Mouse (Mus musculus): ENCODE measurements at regions not wholly inside any gene's neighbourhood (a gene's known extent, or its start where the extent isn't known, plus 50 kb on each side); places are given as distances from the start of the nearest gene placed in this dataset.

- ATAC-seq (replicated peaks; ENCODE audit: extremely low read depth, insufficient read depth, low FRiP score): no peak
- Histone ChIP-seq H3K36me3 (ENCODE audit: control insufficient read depth, insufficient read depth) (no peaks in the 10 kb centered on the region), H3K9me3 (replicated peaks; ENCODE audit: control insufficient read depth, low read length) (no peaks in the 10 kb centered on the region), H3K27me3 (ENCODE audit: control insufficient read depth, insufficient read depth, low read length) (no peaks in the 10 kb centered on the region), H3K4me1 (ENCODE audit: control insufficient read depth, insufficient read depth, low read length) (no peaks in the 10 kb centered on the region), H3K4me3 (ENCODE audit: low read length) (no peak overlapping the region), H3K4me2 (ENCODE audit: low read depth, low read length) (no peak overlapping the region), H3K9ac (ENCODE audit: low read length) (no peak overlapping the region), H3K27ac (ENCODE audit: low read length) (no peak overlapping the region)
- 39% methylated on average over 5 of the region's 5 CpGs for WGBS
These were observed 377.8 kb downstream of the Nr2f2 start for GRCm38 (mm10) chr7:69988704-69989103.

GRCm38 (mm10) chr7:69981301-69981700, 385.2 kb downstream of the Nr2f2 start:
- H3K9ac ChIP-seq (ENCODE audit: low read length): no peak overlapping the region
- H3K27me3 ChIP-seq (ENCODE audit: control insufficient read depth, insufficient read depth, low read length): no peaks in the 10 kb centered on the region
- no peaks in the 10 kb centered on the region for H3K9me3 ChIP-seq (replicated peaks; ENCODE audit: control insufficient read depth, low read length)
- H3K36me3 ChIP-seq (ENCODE audit: control insufficient read depth, insufficient read depth): no peaks in the 10 kb centered on the region
- no peak overlapping the region for H3K4me3 ChIP-seq (ENCODE audit: low read length)
- no peak overlapping the region for H3K27ac ChIP-seq (ENCODE audit: low read length)
- no peak overlapping the region for H3K4me2 ChIP-seq (ENCODE audit: low read depth, low read length)
- WGBS: 67% methylated on average over 2 of the region's 2 CpGs
- no peak for ATAC-seq (replicated peaks; ENCODE audit: extremely low read depth, insufficient read depth, low FRiP score)
- no peaks in the 10 kb centered on the region for H3K4me1 ChIP-seq (ENCODE audit: control insufficient read depth, insufficient read depth, low read length)

- 78% methylated on average over 3 of the region's 3 CpGs for WGBS
These were observed 390.2 kb downstream of the Nr2f2 start for GRCm38 (mm10) chr7:69976369-69976768.

GRCm38 (mm10) chr7:69964002-69964401, 402.5 kb downstream of the Nr2f2 start:
- no peak overlapping the region for H3K9ac ChIP-seq (ENCODE audit: low read length)
- no peaks in the 10 kb centered on the region for H3K9me3 ChIP-seq (replicated peaks; ENCODE audit: control insufficient read depth, low read length)
- H3K4me2 ChIP-seq (ENCODE audit: low read depth, low read length): no peak overlapping the region
- WGBS: 61% methylated on average over 8 of the region's 8 CpGs
- H3K4me3 ChIP-seq (ENCODE audit: low read length): no peak overlapping the region
- no peak for ATAC-seq (replicated peaks; ENCODE audit: extremely low read depth, insufficient read depth, low FRiP score)
- H3K4me1 ChIP-seq (ENCODE audit: control insufficient read depth, insufficient read depth, low read length): no peaks in the 10 kb centered on the region
- no peaks in the 10 kb centered on the region for H3K27me3 ChIP-seq (ENCODE audit: control insufficient read depth, insufficient read depth, low read length)
- no peaks in the 10 kb centered on the region for H3K36me3 ChIP-seq (ENCODE audit: control insufficient read depth, insufficient read depth)
- H3K27ac ChIP-seq (ENCODE audit: low read length): no peak overlapping the region

More at GRCm38 (mm10) chr7:69976369-69976768, 390.2 kb downstream of the Nr2f2 start:
- Histone ChIP-seq H3K4me1 (ENCODE audit: control insufficient read depth, insufficient read depth, low read length) (no peaks in the 10 kb centered on the region), H3K27me3 (ENCODE audit: control insufficient read depth, insufficient read depth, low read length) (no peaks in the 10 kb centered on the region), H3K9me3 (replicated peaks; ENCODE audit: control insufficient read depth, low read length) (no peaks in the 10 kb centered on the region), H3K4me3 (ENCODE audit: low read length) (no peak overlapping the region), H3K36me3 (ENCODE audit: control insufficient read depth, insufficient read depth) (no peaks in the 10 kb centered on the region), H3K9ac (ENCODE audit: low read length) (no peak overlapping the region), H3K4me2 (ENCODE audit: low read depth, low read length) (no peak overlapping the region), H3K27ac (ENCODE audit: low read length) (no peak overlapping the region)
- no peak for ATAC-seq (replicated peaks; ENCODE audit: extremely low read depth, insufficient read depth, low FRiP score)

GRCm38 (mm10) chr7:69950221-69950670, 416.3 kb downstream of the Nr2f2 start:
- Histone ChIP-seq H3K4me1 (ENCODE audit: control insufficient read depth, insufficient read depth, low read length) (no peaks in the 10 kb centered on the region), H3K9ac (ENCODE audit: low read length) (no peak overlapping the region), H3K27ac (ENCODE audit: low read length) (no peak overlapping the region), H3K27me3 (ENCODE audit: control insufficient read depth, insufficient read depth, low read length) (no peaks in the 10 kb centered on the region), H3K36me3 (ENCODE audit: control insufficient read depth, insufficient read depth) (no peaks in the 10 kb centered on the region), H3K4me2 (ENCODE audit: low read depth, low read length) (no peak overlapping the region), H3K4me3 (ENCODE audit: low read length) (no peak overlapping the region), H3K9me3 (replicated peaks; ENCODE audit: control insufficient read depth, low read length) (no peaks in the 10 kb centered on the region)
- 70% methylated on average over 6 of the region's 6 CpGs for WGBS
- ATAC-seq (replicated peaks; ENCODE audit: extremely low read depth, insufficient read depth, low FRiP score): no peak

GRCm38 (mm10) chr7:69949647-69950121, 416.9 kb downstream of the Nr2f2 start:
- no peak overlapping the region for H3K4me2 ChIP-seq (ENCODE audit: low read depth, low read length)
- no peaks in the 10 kb centered on the region for H3K9me3 ChIP-seq (replicated peaks; ENCODE audit: control insufficient read depth, low read length)
- no peaks in the 10 kb centered on the region for H3K27me3 ChIP-seq (ENCODE audit: control insufficient read depth, insufficient read depth, low read length)
- ATAC-seq (replicated peaks; ENCODE audit: extremely low read depth, insufficient read depth, low FRiP score): no peak
- no peaks in the 10 kb centered on the region for H3K4me1 ChIP-seq (ENCODE audit: control insufficient read depth, insufficient read depth, low read length)
- H3K27ac ChIP-seq (ENCODE audit: low read length): no peak overlapping the region
- no peaks in the 10 kb centered on the region for H3K36me3 ChIP-seq (ENCODE audit: control insufficient read depth, insufficient read depth)
- H3K9ac ChIP-seq (ENCODE audit: low read length): no peak overlapping the region
- H3K4me3 ChIP-seq (ENCODE audit: low read length): no peak overlapping the region
- WGBS: 52% methylated on average over 10 of the region's 10 CpGs

GRCm38 (mm10) chr7:69946396-69946795, 420.1 kb downstream of the Nr2f2 start:
- Histone ChIP-seq H3K27me3 (ENCODE audit: control insufficient read depth, insufficient read depth, low read length) (no peaks in the 10 kb centered on the region), H3K27ac (ENCODE audit: low read length) (no peak overlapping the region), H3K4me1 (ENCODE audit: control insufficient read depth, insufficient read depth, low read length) (no peaks in the 10 kb centered on the region), H3K9ac (ENCODE audit: low read length) (no peak overlapping the region), H3K4me3 (ENCODE audit: low read length) (no peak overlapping the region), H3K9me3 (replicated peaks; ENCODE audit: control insufficient read depth, low read length) (no peaks in the 10 kb centered on the region), H3K36me3 (ENCODE audit: control insufficient read depth, insufficient read depth) (no peaks in the 10 kb centered on the region), H3K4me2 (ENCODE audit: low read depth, low read length) (no peak overlapping the region)
- ATAC-seq (replicated peaks; ENCODE audit: extremely low read depth, insufficient read depth, low FRiP score): no peak
- 61% methylated on average over 3 of the region's 3 CpGs for WGBS

- H3K27me3 ChIP-seq (ENCODE audit: control insufficient read depth, insufficient read depth, low read length): no peaks in the 10 kb centered on the region
- H3K4me2 ChIP-seq (ENCODE audit: low read depth, low read length): no peak overlapping the region
- no peaks in the 10 kb centered on the region for H3K36me3 ChIP-seq (ENCODE audit: control insufficient read depth, insufficient read depth)
- no peak overlapping the region for H3K9ac ChIP-seq (ENCODE audit: low read length)
- no peaks in the 10 kb centered on the region for H3K4me1 ChIP-seq (ENCODE audit: control insufficient read depth, insufficient read depth, low read length)
- H3K4me3 ChIP-seq (ENCODE audit: low read length): no peak overlapping the region
- H3K9me3 ChIP-seq (replicated peaks; ENCODE audit: control insufficient read depth, low read length): no peaks in the 10 kb centered on the region
- 91% methylated on average over 6 of the region's 6 CpGs for WGBS
- ATAC-seq (replicated peaks; ENCODE audit: extremely low read depth, insufficient read depth, low FRiP score): no peak
- no peak overlapping the region for H3K27ac ChIP-seq (ENCODE audit: low read length)
These were observed 424.7 kb downstream of the Nr2f2 start for GRCm38 (mm10) chr7:69941881-69942280.

- no peak for ATAC-seq (replicated peaks; ENCODE audit: extremely low read depth, insufficient read depth, low FRiP score)
- Histone ChIP-seq H3K4me3 (ENCODE audit: low read length) (no peak overlapping the region), H3K36me3 (ENCODE audit: control insufficient read depth, insufficient read depth) (no peaks in the 10 kb centered on the region), H3K27ac (ENCODE audit: low read length) (no peak overlapping the region), H3K4me2 (ENCODE audit: low read depth, low read length) (no peak overlapping the region), H3K4me1 (ENCODE audit: control insufficient read depth, insufficient read depth, low read length) (no peaks in the 10 kb centered on the region), H3K27me3 (ENCODE audit: control insufficient read depth, insufficient read depth, low read length) (no peaks in the 10 kb centered on the region), H3K9ac (ENCODE audit: low read length) (no peak overlapping the region), H3K9me3 (replicated peaks; ENCODE audit: control insufficient read depth, low read length) (0 out of 2 replicates have a peak, but pooled peaks cover 2% of the 10 kb centered on the region)
- WGBS: 88% methylated on average over 5 of the region's 5 CpGs
These were observed 441.3 kb downstream of the Nr2f2 start for GRCm38 (mm10) chr7:69925261-69925660.

Data from heart, embryonic 16.5 days (tissue).